Mouse (Mus musculus) CH12.LX (cell line): ENCODE results near the gene Pam. TPM values are rescaled to one million over a fixed set of nuclear protein-coding genes. Genes with fewer than 3 reads are reported as not detected.

Source experiments
- DNase-seq: peaks from one replicate; pipeline ENCODE4 v3.0.0-alpha.2; 2013; ENCODE audit errors: extremely low read depth
- H3K27ac ChIP-seq: 2 replicates; pipeline ENCODE4 v1.5.1; 2012; ENCODE audit warnings: low read depth, mild to moderate bottlenecking, control low read depth, moderate library complexity; ENCODE audit not compliant: insufficient read depth
- H3K27me3 ChIP-seq: replicated peaks from 2 replicates; pipeline ENCODE3; 2012; ENCODE audit warnings: inconsistent platforms
- H3K36me3 ChIP-seq, 2 experiments: replicated peaks in 1 of 2; 2 replicates each; pipeline versions ENCODE3 to v1.6.1; 2012; ENCODE audit warnings: inconsistent platforms in 1 of 2, low read length in 1 of 2, mild to moderate bottlenecking in 1 of 2, mixed read lengths in 1 of 2, moderate library complexity in 1 of 2; ENCODE audit not compliant: control insufficient read depth in 1 of 2, insufficient read depth in 1 of 2
- H3K4me1 ChIP-seq, 2 experiments: 2 replicates each; pipeline ENCODE4 v1.6.1; 2012; ENCODE audit warnings: inconsistent platforms in 1 of 2, moderate library complexity in 1 of 2; ENCODE audit not compliant: insufficient read depth in 2 of 2, control insufficient read depth in 1 of 2
- H3K4me2 ChIP-seq: 2 replicates; pipeline ENCODE4 v1.6.1; 2012; ENCODE audit warnings: low read depth, mild to moderate bottlenecking, control low read depth; ENCODE audit not compliant: poor library complexity, insufficient read depth, severe bottlenecking
- H3K4me3 ChIP-seq, 3 experiments: fragments of 150-350 bp in 1 of 3; sonication (generic) in 1 of 3; replicated peaks in 1 of 3; 2 replicates each; pipeline versions ENCODE3 to v1.5.1; 2011 to 2012; ENCODE audit warnings: low read depth in 2 of 3, low read length in 2 of 3, mild to moderate bottlenecking in 2 of 3, moderate library complexity in 2 of 3, control low read depth in 1 of 3, improper control_type of control experiment in 1 of 3, inconsistent platforms in 1 of 3, mixed read lengths in 1 of 3; ENCODE audit not compliant: poor library complexity in 1 of 3
- H3K79me2 ChIP-seq: replicated peaks from 2 replicates; pipeline ENCODE4 v1.6.1; 2012; ENCODE audit warnings: mild to moderate bottlenecking, moderate library complexity; ENCODE audit not compliant: control insufficient read depth, poor library complexity, insufficient read depth, severe bottlenecking; ENCODE audit errors: extremely low read depth
- H3K9ac ChIP-seq: 2 replicates; pipeline ENCODE4 v1.6.1; 2012; ENCODE audit warnings: low read depth, mild to moderate bottlenecking, control low read depth, moderate library complexity; ENCODE audit not compliant: insufficient read depth
- H3K9me3 ChIP-seq: replicated peaks from 2 replicates; pipeline ENCODE3; 2012; ENCODE audit warnings: low read length, inconsistent platforms, mixed read lengths
- BHLHE40 ChIP-seq: IDR thresholded peaks from 2 replicates; pipeline ENCODE4 v1.6.1; 2011; ENCODE audit warnings: mild to moderate bottlenecking, low read depth, low read length, improper control_type of control experiment
- CHD2 ChIP-seq: IDR thresholded peaks from 2 replicates; pipeline ENCODE4 v1.6.1; 2011; ENCODE audit warnings: low read length, improper control_type of control experiment
- CTCF ChIP-seq, 2 experiments: IDR thresholded peaks in 1 of 2; conservative IDR thresholded peaks in 1 of 2; 2 replicates each; pipeline ENCODE4 v1.5.1; 2011 to 2012; ENCODE audit warnings: low read depth in 2 of 2, low read length in 2 of 2, improper control_type of control experiment in 1 of 2, inconsistent platforms in 1 of 2, mild to moderate bottlenecking in 1 of 2, moderate library complexity in 1 of 2
- E2F4 ChIP-seq: IDR thresholded peaks from 2 replicates; pipeline ENCODE4 v1.6.1; 2011; ENCODE audit warnings: low read depth, low read length, improper control_type of control experiment; ENCODE audit not compliant: insufficient replicate concordance
- EP300 ChIP-seq: IDR thresholded peaks from 2 replicates; pipeline ENCODE4 v1.6.1; 2011; ENCODE audit warnings: low read length, improper control_type of control experiment
- IRF4 ChIP-seq: IDR thresholded peaks from 2 replicates; pipeline ENCODE4 v1.6.1; 2014; ENCODE audit warnings: low read depth, mild to moderate bottlenecking, inconsistent platforms, low read length, improper control_type of control experiment
- JUND ChIP-seq: conservative IDR thresholded peaks from 2 replicates; pipeline ENCODE4 v1.6.1; 2011; ENCODE audit warnings: low read depth, low read length, improper control_type of control experiment
- MAFK ChIP-seq: IDR thresholded peaks from 2 replicates; pipeline ENCODE4 v1.6.1; 2011; ENCODE audit warnings: low read length, improper control_type of control experiment; ENCODE audit not compliant: insufficient replicate concordance
- MAX ChIP-seq: IDR thresholded peaks from 2 replicates; pipeline ENCODE4 v1.6.1; 2011; ENCODE audit warnings: low read length, improper control_type of control experiment
- MYC ChIP-seq: IDR thresholded peaks from 2 replicates; pipeline ENCODE4 v1.6.1; 2011; ENCODE audit warnings: low read depth, mild to moderate bottlenecking, improper control_type of control experiment, low read length
- POLR2AphosphoS2 ChIP-seq: IDR thresholded peaks from 2 replicates; pipeline ENCODE4 v1.6.1; 2011; ENCODE audit warnings: low read depth, low read length, improper control_type of control experiment
- RAD21 ChIP-seq: IDR thresholded peaks from 2 replicates; pipeline ENCODE4 v1.6.1; 2011; ENCODE audit warnings: low read depth, mild to moderate bottlenecking, low read length, improper control_type of control experiment, moderate library complexity
- SIN3A ChIP-seq: IDR thresholded peaks from 2 replicates; pipeline ENCODE4 v1.6.1; 2012; ENCODE audit warnings: low read length, improper control_type of control experiment, inconsistent platforms
- USF1 ChIP-seq: IDR thresholded peaks from 2 replicates; pipeline ENCODE4 v1.6.1; 2014; ENCODE audit warnings: low read depth, mild to moderate bottlenecking, inconsistent platforms, low read length, improper control_type of control experiment
- ZC3H11A ChIP-seq: IDR thresholded peaks from 2 replicates; pipeline ENCODE4 v1.6.1; 2012; ENCODE audit warnings: low read depth, mild to moderate bottlenecking, inconsistent platforms, low read length, improper control_type of control experiment
- ZNF384 ChIP-seq: IDR thresholded peaks from 2 replicates; pipeline ENCODE4 v1.6.1; 2012; ENCODE audit warnings: low read depth, low read length, improper control_type of control experiment, inconsistent platforms
- dilution Hi-C: fragments of 300-500 bp; cut with MboI; formaldehyde crosslinking; loops from 2 replicates; pipeline ENCODE4 v1.14.3; 2020; ENCODE audit warnings: low sequenced_read_pairs; ENCODE audit not compliant: extremely low pct_unique_long_range_greater_than_20kb, extremely low pct_ligation_motif_present
- in situ Hi-C: fragments of 300-500 bp; cut with MboI; formaldehyde crosslinking; loops from 3 replicates; pipeline ENCODE4 v1.14.3; 2019; ENCODE audit warnings: low sequenced_read_pairs, low pct_ligation_motif_present, low pct_unique_long_range_greater_than_20kb, mixed read lengths
- polyA plus RNA-seq: library from polyadenylated mRNA; unstranded; fragments of >175 nt; gene quantifications from 2 replicates; pipeline ENCODE4 v1.2.1, GENCODE M21; 2012; ENCODE audit warnings: low read depth; ENCODE audit not compliant: insufficient read length
- total RNA-seq, 2 experiments: library from RNA; depleted of rRNA; stranded (reverse); fragments of 300-350 nt in 1 of 2; fragments of >200 nt in 1 of 2; gene quantifications; 2 replicates each; pipeline ENCODE4 v1.2.3; 2012 to 2014

Gene Pam
- not detected in 2 replicates for total RNA-seq (2012; rRNA removed)
- total RNA-seq (2014; rRNA removed) = not detected in 2 replicates
- 0.24 TPM in 1 of 2 replicates, not detected in the other for polyA plus RNA-seq

DNA sequence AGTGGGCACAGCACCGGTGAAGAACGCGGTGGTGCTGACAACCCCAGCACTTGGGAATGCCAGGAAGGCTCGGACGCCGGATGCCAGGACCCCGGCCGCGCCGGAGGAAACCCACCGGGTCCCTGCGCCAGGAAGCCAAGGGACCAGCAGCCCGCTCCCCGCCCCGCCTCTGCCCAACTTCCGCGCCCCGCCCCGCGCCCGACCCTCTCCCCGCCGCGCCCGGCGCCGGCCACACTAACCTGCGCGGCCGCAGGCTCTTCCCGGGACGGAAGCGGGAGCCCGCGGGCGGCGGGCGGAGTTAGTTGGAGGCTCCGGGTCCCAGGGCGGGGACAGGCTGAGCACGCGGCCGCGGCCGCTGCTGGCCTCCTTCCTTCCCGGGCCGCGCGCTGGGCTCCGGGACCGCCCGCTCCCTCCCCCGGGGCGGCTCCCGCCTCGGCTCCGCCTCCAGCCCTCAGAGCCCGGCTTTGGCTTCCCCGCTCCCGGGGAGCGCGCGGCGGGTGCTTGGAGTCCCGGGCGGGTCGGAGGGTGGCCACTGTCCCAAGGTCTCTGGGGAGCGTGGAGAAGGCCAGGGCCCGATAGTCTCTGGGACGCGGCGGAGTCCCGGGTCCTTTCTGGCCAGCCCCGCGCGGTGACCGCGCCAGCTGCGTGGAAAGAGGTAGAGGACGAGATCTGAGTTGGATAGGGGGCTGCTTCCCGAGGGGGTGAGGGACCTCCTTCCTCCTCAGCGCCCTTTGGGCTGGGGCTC lies at the start of gene Pam:
Gene Pam, minus strand, starts transcription at position 401 of the 745 bp plus-strand sequence.
- peaks cover 55% of the 10 kb centered on the region for H3K9me3 ChIP-seq
- no peaks in the 10 kb centered on the region for H3K27me3 ChIP-seq
- peak within 1 kb of the TSS in 1 of 3 experiments; percentile 9 for H3K4me3 ChIP-seq
- H3K27ac ChIP-seq = no peak within 1 kb of the TSS
- H3K4me2 ChIP-seq = no peak within 1 kb of the TSS
- no peaks in the 10 kb centered on the region for H3K79me2 ChIP-seq
- H3K4me1 ChIP-seq = no peaks in the 10 kb centered on the region
- H3K36me3 ChIP-seq = no peaks in the 10 kb centered on the region
- TF ChIP-seq MYC (no peak), CTCF (conservative IDR thresholded peaks at IDR 0.05 in 1 of 2, IDR thresholded peaks at IDR 0.05 in 1 of 2; ENCODE audit: low read depth in 2 of 2, low read length in 2 of 2) (no peak), POLR2AphosphoS2 (no peak), MAFK (no peak), IRF4 (no peak), EP300 (no peak), RAD21 (no peak), BHLHE40 (no peak)
- no peak for DNase-seq
- in situ Hi-C loops = no loop called here
- dilution Hi-C loops = no loop called here
- no peak within 1 kb of the TSS for H3K9ac ChIP-seq

DNA sequence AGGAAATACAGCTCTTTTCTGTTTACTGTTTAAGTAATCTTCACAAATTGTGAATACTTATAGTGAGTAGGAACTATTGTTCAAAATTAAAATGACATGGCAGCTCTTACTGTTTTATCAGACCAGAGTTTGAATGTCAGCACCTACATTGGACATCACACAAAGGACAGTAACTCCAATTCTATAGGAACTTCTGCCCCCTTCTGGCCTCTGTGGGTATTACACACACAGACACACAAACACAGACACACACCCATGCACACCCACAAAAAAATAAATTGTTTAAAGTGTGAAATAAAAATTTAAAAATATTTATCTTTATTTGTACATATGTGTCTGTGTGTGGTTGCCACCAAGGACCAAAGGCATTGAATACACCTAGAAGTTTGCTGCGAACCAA lies 49.4 kb upstream of the Pam start:
- Histone ChIP-seq H3K9ac (no peak overlapping the region), H3K4me1 (no peaks in the 10 kb centered on the region), H3K27me3 (no peaks in the 10 kb centered on the region), H3K27ac (no peak overlapping the region), H3K36me3 (no peaks in the 10 kb centered on the region), H3K79me2 (no peaks in the 10 kb centered on the region), H3K4me2 (no peak overlapping the region), H3K9me3 (peaks cover 39% of the 10 kb centered on the region), H3K4me3 (no peak overlapping the region)
- TF ChIP-seq SIN3A = no peak
- no peak for TF ChIP-seq E2F4
- no peak for TF ChIP-seq MAX
- no peak for TF ChIP-seq ZC3H11A
- no peak for TF ChIP-seq IRF4
- no peak for TF ChIP-seq CHD2
- no peak for TF ChIP-seq JUND
- TF ChIP-seq USF1 = no peak
- TF ChIP-seq ZNF384 = no peak
- in situ Hi-C loops (no loop called here), dilution Hi-C loops (no loop called here)
- DNase-seq = no peak
